Mouse (Mus musculus): Measurements from ENCODE around the gene Rhoh.

The Rhoh gene

GRCm38 (mm10) chr5:65888998-65889397 is 28.0 kb downstream of the Rhoh start:
- ATAC-seq (ENCODE audit: insufficient number of reproducible peaks, low FRiP score, low TSS enrichment): no peak

DNA sequence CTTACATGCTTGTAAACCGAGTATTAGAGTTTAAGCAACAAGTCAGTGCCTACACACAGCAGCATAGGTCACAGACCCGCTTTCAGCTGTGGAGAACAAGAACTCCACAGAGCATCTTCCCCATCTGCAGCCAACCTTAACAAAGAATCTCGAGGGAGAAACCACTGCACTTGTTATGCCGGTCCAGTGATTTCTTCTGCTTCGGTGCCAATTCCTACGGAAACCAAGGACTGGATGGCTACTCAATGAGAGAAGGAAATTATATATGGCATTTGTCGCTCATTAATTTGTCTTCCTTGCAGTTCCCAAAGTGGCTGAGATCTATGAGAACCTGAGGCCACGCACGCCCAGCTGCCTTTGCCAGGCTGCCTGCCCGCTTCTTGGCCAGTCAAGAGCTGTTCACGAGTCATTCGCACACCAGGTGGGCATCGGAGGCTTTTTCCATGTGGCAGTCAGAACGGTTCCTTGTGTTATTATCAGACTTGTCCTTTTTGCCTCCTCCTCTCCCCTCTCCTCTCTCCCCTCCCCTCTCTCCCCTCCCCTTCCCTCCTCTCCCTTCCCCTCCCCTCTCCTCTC is 30.3 kb downstream of the Rhoh start:
- no peak for ATAC-seq (ENCODE audit: insufficient number of reproducible peaks, low FRiP score, low TSS enrichment)

GRCm38 (mm10) chr5:65895121-65895692 is 34.2 kb downstream of the Rhoh start:
- no peak for ATAC-seq (ENCODE audit: insufficient number of reproducible peaks, low FRiP score, low TSS enrichment)

- ATAC-seq (ENCODE audit: insufficient number of reproducible peaks, low FRiP score, low TSS enrichment): no peak
These were observed 34.8 kb downstream of the Rhoh start for GRCm38 (mm10) chr5:65895764-65896163.

DNA sequence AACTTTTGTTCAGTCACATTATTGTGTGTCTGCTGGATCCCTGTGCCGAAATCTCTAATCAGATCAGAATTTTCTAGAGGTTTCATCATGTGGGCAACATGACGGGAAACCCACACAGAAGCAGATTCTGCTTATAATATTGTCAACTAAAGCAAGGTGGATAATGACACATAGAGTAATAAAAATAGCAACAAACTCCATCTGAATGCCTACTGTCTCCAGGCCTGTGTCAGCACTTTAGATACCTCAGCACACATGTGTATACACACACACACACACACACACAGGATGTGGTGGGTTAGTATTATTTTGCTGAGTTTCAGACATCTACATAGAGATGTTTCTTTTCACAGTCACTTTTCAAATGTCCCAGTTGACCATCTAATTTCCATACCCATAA is 36.7 kb downstream of the Rhoh start:
- no peak for ATAC-seq (ENCODE audit: insufficient number of reproducible peaks, low FRiP score, low TSS enrichment)

GRCm38 (mm10) chr5:65898683-65899082 is 37.7 kb downstream of the Rhoh start:
- no peak for ATAC-seq (ENCODE audit: insufficient number of reproducible peaks, low FRiP score, low TSS enrichment)

GRCm38 (mm10) chr5:65900113-65900512 is 39.1 kb downstream of the Rhoh start:
- ATAC-seq (ENCODE audit: insufficient number of reproducible peaks, low FRiP score, low TSS enrichment): no peak

DNA sequence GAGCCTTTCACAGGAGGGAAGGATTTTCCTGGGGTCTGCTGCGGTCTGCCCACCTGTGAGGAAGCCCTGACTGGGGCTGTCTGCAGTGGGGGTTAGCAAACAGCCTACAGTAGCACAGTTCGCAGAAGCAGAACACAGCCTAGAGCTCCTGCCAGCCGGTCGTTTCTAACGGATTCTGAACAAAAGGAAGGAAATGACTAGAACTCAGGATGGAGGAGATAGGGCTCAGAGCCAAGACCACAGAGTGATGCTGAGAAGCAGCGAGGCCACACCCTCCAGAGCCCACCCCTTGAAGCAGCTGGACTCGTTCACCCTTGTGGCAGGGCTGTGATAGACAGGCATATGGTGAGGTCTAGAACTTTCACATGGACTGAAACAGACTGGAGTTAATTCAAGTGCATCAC is 39.9 kb downstream of the Rhoh start:
- no peak for ATAC-seq (ENCODE audit: insufficient number of reproducible peaks, low FRiP score, low TSS enrichment)

DNA sequence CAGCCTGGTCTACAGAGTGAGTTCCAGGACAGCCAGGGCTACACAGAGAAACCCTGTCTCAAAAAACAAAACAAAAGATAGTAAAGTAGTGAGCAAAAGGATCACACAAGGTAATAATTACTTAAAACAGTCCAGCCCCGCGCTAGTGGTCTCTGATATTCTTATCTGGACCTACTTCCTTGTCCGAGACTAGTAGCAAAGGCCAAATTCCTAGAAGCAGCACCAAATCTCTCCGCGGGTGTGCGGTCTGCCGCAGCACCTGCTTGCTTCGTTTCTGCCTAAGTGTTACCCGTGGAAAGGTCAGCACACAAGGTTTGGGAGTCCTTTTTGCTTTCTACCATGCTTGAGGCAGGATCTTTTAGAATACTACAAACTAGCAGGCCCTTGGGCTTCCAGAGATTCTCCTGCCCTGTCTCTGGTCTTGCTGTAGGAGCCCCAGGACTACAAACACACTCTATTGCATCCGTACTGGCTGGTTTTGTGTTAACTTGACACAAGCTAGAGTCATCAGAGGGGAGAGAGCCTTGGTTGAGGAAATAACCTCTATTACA is 40.9 kb downstream of the Rhoh start:
- no peak for ATAC-seq (ENCODE audit: insufficient number of reproducible peaks, low FRiP score, low TSS enrichment)

DNA sequence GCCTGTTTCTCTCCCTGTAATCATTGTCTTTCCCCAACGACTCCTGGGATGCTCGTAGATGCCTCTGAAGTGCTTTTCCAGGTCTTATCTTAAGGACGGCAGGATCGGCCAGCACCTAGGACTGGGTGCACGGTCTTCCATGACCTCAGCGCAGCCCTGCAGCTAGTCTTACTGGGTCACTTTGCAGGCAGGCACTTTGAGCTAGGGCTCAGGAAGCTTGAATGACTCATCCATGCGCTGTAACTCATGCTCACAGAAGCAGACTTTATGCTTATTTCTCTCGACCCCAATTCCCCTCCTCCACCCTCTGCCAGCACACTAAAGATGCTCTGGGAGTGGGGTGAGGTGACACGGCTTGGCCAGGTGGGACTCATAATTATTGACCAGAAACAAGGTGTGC is 41.8 kb downstream of the Rhoh start:
- no peak for ATAC-seq (ENCODE audit: insufficient number of reproducible peaks, low FRiP score, low TSS enrichment)

GRCm38 (mm10) chr5:65904476-65904875 is 43.5 kb downstream of the Rhoh start:
- ATAC-seq (ENCODE audit: insufficient number of reproducible peaks, low FRiP score, low TSS enrichment): no peak

DNA sequence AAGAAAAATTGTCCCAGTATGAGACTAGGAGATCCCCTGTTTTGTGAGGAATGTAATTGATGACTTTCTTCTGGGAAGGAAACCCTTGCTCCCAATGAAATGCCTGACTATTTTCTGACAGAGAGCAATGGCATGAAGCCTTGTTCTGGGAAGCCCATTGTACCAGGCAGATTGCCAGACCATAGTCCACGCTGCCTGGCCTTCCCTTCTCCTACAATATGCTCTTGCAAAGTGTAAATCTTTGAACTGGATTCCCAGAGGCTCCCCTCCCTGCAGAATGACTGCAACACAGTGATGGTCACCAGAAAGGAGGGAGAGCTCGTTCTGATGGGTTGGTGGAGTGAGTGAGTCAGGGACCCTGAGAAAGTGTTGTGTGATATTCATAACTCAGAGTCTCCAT is 47.7 kb downstream of the Rhoh start:
- no peak for ATAC-seq (ENCODE audit: insufficient number of reproducible peaks, low FRiP score, low TSS enrichment)

GRCm38 (mm10) chr5:65909321-65909720 is 48.3 kb downstream of the Rhoh start:
- ATAC-seq (ENCODE audit: insufficient number of reproducible peaks, low FRiP score, low TSS enrichment): no peak

DNA sequence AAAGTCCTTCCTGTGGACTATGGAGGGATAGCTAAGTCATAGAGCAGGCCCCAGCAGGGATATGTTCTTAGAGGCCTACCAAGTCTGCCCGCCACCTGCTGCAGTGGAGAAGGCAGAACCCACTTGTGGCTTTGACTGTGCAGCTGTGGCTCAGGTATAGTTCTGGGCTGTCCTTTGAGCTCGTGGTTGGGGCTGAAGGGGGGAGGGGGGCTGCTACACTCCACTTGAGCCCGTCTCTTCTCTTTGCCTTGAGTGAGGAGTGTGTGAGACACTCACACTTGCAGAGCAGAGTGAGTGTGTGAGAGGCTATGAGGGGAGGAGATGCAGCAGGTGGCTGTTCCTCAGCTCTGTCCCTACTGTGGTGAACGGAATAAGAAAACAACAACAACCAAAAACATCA is 49.4 kb downstream of the Rhoh start:
- peak; percentile 23; the same call in 1 of the 2 replicates for ATAC-seq (ENCODE audit: insufficient number of reproducible peaks, low FRiP score, low TSS enrichment)

DNA sequence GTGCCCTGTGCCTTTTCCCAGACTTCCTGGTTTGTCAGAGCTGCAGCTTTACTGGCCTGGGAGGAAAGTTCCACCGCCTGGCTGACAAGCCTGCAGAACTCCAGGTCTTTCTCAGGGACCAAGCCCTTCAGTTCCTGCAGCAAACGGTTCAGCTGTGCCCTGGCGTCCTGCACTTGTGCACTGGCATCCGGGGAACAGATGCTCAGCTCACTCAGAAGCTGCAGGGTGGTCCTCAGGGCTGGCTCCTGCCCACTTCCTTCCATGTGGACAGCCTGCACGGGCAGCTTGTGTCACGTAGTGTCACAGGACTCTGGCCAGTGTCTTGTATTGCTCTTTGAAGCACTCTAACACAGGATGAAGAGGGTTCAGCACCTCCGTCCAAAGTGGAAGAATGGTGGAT is 50.7 kb downstream of the Rhoh start:
- no peak for ATAC-seq (ENCODE audit: insufficient number of reproducible peaks, low FRiP score, low TSS enrichment)

GRCm38 (mm10) chr5:65912201-65912600 is 51.2 kb downstream of the Rhoh start:
- no peak for ATAC-seq (ENCODE audit: insufficient number of reproducible peaks, low FRiP score, low TSS enrichment)

DNA sequence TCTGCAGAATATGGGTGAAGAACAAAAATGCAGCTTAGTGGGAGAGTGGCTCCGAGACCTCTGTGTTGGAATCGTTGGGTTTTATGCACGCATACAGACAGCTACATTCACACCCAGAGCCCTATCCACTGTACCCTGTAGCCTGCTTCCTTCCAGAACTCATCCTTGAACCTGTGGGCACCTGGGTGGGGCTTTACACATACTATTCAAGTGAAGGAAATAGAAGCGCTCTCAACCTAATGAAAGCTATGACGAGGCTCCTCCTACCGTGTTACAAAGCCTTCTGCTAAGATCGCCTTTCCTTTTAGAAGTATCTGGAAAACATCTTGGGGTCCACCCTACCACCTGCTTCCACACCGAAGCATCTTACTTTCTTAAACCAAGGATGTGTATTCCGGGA is 52.1 kb downstream of the Rhoh start:
- no peak for ATAC-seq (ENCODE audit: insufficient number of reproducible peaks, low FRiP score, low TSS enrichment)

DNA sequence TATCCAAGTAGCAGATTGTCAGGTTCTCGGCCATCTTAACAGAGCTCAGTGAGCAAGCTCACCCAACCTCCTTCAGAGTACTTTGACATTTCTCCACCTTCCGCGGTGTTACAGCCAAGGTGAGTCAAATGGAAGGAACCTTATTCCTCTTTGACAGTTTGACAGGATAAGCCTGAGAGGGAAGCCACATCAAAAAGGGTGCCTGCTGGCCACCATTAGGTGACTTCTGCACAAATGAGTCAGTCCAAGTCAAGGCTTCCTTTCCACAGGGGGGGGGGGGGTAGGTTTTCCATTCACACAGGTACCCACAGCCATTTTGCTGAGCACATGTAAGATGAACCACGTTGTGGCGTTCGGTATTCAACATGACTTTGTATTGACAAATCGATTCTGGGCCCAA is 53.3 kb downstream of the Rhoh start:
- ATAC-seq (ENCODE audit: insufficient number of reproducible peaks, low FRiP score, low TSS enrichment): no peak

GRCm38 (mm10) chr5:65916930-65917329 is 55.9 kb downstream of the Rhoh start:
- ATAC-seq (ENCODE audit: insufficient number of reproducible peaks, low FRiP score, low TSS enrichment): no peak

- ATAC-seq (ENCODE audit: insufficient number of reproducible peaks, low FRiP score, low TSS enrichment): no peak
These were observed 57.6 kb downstream of the Rhoh start for GRCm38 (mm10) chr5:65918601-65919000.

DNA sequence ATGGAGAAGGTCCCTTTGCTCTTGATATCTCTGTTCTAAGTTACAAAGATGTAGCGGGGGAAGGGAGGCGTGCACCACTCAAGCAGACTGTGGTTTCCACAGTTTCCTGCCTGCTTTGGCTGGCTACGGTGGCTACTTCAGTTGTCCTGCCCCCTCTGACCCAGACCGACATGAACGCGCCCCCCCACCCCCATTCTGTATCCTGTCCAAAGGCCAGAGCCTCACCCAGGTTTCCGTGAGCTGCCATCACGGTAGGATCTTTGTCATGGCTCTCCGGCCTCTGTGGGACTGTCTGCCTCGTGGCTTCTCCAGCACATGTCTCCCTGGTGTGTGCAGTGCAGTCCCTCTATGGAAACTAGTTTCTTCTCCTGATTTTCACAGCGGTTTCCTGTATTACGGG is 58.3 kb downstream of the Rhoh start:
- no peak for ATAC-seq (ENCODE audit: insufficient number of reproducible peaks, low FRiP score, low TSS enrichment)

DNA sequence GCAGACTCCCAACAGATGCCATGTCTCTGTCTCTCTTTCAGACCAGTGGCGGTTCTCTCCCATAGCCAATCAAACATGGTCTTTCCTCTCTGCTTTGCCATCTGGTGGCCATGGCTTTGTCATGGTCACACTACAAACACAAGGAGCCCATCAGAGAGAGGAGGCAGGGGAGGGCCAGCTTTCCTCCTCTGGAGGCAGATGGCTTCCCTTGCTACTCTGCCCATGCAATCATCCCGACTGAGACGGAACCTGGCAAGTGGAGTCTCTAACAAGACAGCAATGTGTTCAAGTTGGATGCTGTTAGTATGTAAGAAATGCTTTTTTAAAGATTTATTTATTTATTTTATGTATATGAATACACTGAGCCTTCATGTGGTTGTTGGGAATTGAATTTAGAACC is 58.9 kb downstream of the Rhoh start:
- no peak for ATAC-seq (ENCODE audit: insufficient number of reproducible peaks, low FRiP score, low TSS enrichment)

Measured in cerebellum, adult (tissue).